In genomic region chr9:120010781-120011511, GRCm38 (mm10) we compare ENCODE assay signal across 8 mouse cellular contexts. TPM values are rescaled to one million over a fixed set of nuclear protein-coding genes. Genes with fewer than 3 reads are reported as not detected.
A peak's percentile ranks its signal among the peaks of the same experiment; 100 is the strongest.
DNase-seq lines count a peak whose midpoint lies in the region; ATAC-seq lines count a peak whose summit lies in the region.

No protein-coding gene starts in this region.

- no peaks in the 10 kb centered on the region for H3K9me3 ChIP-seq in hindbrain, embryonic 13.5 days

- H3K4me2 ChIP-seq in hindbrain, embryonic 13.5 days: peak overlapping the region; percentile 71

- peak overlapping the region; percentile 45 for H3K4me3 ChIP-seq in hindbrain, embryonic 13.5 days

- peak overlapping the region; percentile 84 for H3K27ac ChIP-seq in hindbrain, embryonic 13.5 days

- peak overlapping the region; percentile 64 for H3K9ac ChIP-seq in hindbrain, embryonic 13.5 days

- 2% methylated on average over 59 of the region's 60 CpGs for WGBS in hindbrain, embryonic 13.5 days

- H3K4me1 ChIP-seq in hindbrain, embryonic 13.5 days (replicated peaks): peaks cover 8% of the 10 kb centered on the region; the same call in 1 of the 2 replicates

- H3K27me3 ChIP-seq in hindbrain, embryonic 13.5 days: 0 out of 2 replicates have a peak, but pooled peaks cover 22% of the 10 kb centered on the region

- peak; percentile 94 for DNase-seq in R1 (ENCODE audit: low read depth, low spot score)
- peak; percentile 100 for DNase-seq in cerebellum, postnatal 14 days
- DNase-seq in frontal cortex, postnatal 14 days (ENCODE audit: low spot score in 2 of 2): peak; percentile 93 to 96
- peak; percentile 98 for DNase-seq in layer of hippocampus, postnatal 14 days (ENCODE audit: low spot score in 2 of 2)
- peak; percentile 98 for DNase-seq in lung, postnatal 10 days
- DNase-seq in ovary, postnatal 36 days (ENCODE audit: low spot score): peak; percentile 99
- DNase-seq in thymus, postnatal 14 days: peak; percentile 98

- H3K36me3 ChIP-seq in hindbrain, embryonic 13.5 days: no peaks in the 10 kb centered on the region

- ATAC-seq in hindbrain, embryonic 13.5 days (ENCODE audit: low FRiP score): peak; percentile 93

RNA-seq across cellular contexts. Expression of gene Xirp1, which starts 12.5 kb away (rescaled TPM):
- 0.04 and 0.09 TPM in 2 replicates for polyA plus RNA-seq in hindbrain, embryonic 13.5 days (2015; fragmentation: Nextera tagmentation; extraction: Ambion mirVana)
- total RNA-seq in layer of hippocampus, postnatal 14 days (2021): under 1 TPM; 0.14 to 0.41 TPM

RNA-seq across cellular contexts. Expression of gene Csrnp1, which starts 26.5 kb away (rescaled TPM):
- polyA plus RNA-seq in hindbrain, embryonic 13.5 days (2015; fragmentation: Nextera tagmentation; extraction: Ambion mirVana): 1.2 and 1.7 TPM in 2 replicates
- total RNA-seq in layer of hippocampus, postnatal 14 days (2021): 10 to 100 TPM in 1 of 2 experiments, 1 to 10 TPM in 1; 8.9 to 11.9 TPM

RNA-seq across cellular contexts. Expression of gene Cx3cr1, which starts 58.7 kb away (rescaled TPM):
- polyA plus RNA-seq in hindbrain, embryonic 13.5 days (2015; fragmentation: Nextera tagmentation; extraction: Ambion mirVana): 8.9 and 9.5 TPM in 2 replicates
- 10 to 100 TPM; 34.7 to 36.0 TPM for total RNA-seq in layer of hippocampus, postnatal 14 days (2021)

Comparison
In these comparisons a context has a peak if more than half of its experiments do, and no peak if none do; other contexts are left out.
1. Peak in every context shown above with its lines: DNase-seq, ATAC-seq, H3K4me3 ChIP-seq and H3K27ac ChIP-seq.